Comparison of ENCODE assay signal across 1 mouse cellular context in the genomic region with DNA sequence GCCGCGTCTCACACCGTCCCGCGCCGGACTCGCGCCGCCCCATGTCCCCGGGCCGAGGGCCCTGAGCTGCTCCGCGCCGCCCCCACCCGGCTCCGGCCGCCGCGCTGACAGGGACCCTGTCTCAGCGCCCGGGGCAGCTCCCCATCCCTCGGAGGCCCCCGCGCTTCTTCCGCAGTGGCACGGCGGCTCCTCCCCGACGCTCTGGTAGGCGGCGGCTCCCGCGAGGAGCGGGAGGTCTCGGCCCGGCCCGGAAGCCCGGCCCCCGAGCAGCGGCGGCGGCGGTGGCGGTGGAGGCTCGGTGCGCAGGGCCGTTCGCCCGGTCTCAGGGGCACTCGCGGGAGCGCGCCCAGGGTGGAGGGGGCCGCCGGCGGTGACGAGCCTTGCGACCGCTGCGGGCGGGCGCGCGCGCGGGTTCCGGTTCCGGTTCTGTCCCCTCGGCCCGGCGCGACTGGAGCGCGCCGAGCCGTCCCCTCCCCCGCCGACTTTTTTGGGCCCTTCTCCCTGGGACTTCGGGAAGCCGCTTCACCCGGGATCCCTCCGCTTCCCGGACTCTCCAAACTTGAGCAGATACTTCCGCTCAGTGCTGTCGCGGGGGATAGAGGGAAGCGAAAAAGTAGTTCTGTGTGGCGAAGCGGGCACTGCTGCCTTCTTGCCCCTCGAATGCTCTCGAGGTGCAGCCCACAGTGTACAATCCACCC.
A peak's percentile ranks its signal among the peaks of the same experiment; 100 is the strongest.
TF ChIP-seq lines count a peak whose summit lies in the region.

No protein-coding gene starts in this region.

TF ChIP-seq in MEL, 35 proteins besides CTCF, POLR2A, EP300 and RAD21 (continued from another document):
- TF ChIP-seq JUND (IDR thresholded peaks at IDR 0.05; ENCODE audit: low read depth, low read length) (no peak), NELFE (IDR thresholded peaks at IDR 0.05; ENCODE audit: low read depth, low read length) (peak; percentile 52), MAZ (IDR thresholded peaks at IDR 0.05; ENCODE audit: low read depth, low read length) (0 out of 2 replicates have a peak, but pooled peaks have one; percentile 19), SIN3A (IDR thresholded peaks at IDR 0.05; ENCODE audit: low read length) (peak; percentile 77), MXI1 (IDR thresholded peaks at IDR 0.05; ENCODE audit: low read depth, low read length) (no peak; the same call in 1 of the 2 replicates), ZC3H11A (IDR thresholded peaks at IDR 0.05; ENCODE audit: low read depth, low read length) (no peak), CHD1 (IDR thresholded peaks at IDR 0.05; ENCODE audit: low read depth, low read length) (no peak), USF1 (IDR thresholded peaks at IDR 0.05; ENCODE audit: low read depth, low read length) (no peak), MEF2A (IDR thresholded peaks at IDR 0.05; ENCODE audit: extremely low read depth, insufficient replicate concordance, low read depth, low read length, poor library complexity, severe bottlenecking) (no peak), TCF12 (IDR thresholded peaks at IDR 0.05; ENCODE audit: low read depth, low read length) (0 out of 2 replicates have a peak, but pooled peaks have one; percentile 2), SMC3 (IDR thresholded peaks at IDR 0.05; ENCODE audit: low read depth, low read length) (no peak), TAL1 (IDR thresholded peaks at IDR 0.05; ENCODE audit: low read length) (no peak), CHD2 (IDR thresholded peaks at IDR 0.05; ENCODE audit: low read length) (peak; percentile 15; the same call in 1 of the 2 replicates), RCOR1 (IDR thresholded peaks at IDR 0.05; ENCODE audit: low read depth, low read length) (no peak), ZMIZ1 (IDR thresholded peaks at IDR 0.05; ENCODE audit: low read depth, low read length) (no peak), E2F4 (IDR thresholded peaks at IDR 0.05; ENCODE audit: borderline replicate concordance, low read depth, low read length) (no peak), KAT2A (conservative IDR thresholded peaks at IDR 0.05; ENCODE audit: low read depth, low read length) (peak; percentile 76), MYC (IDR thresholded peaks at IDR 0.05; ENCODE audit: low read depth, low read length) (no peak), ELF1 (IDR thresholded peaks at IDR 0.05; ENCODE audit: low read depth, low read length) (peak; percentile 70)
TF ChIP-seq in MEL: peak in this region for 9.
